Mouse (Mus musculus): Measurements from ENCODE around the gene Faim.

DNA sequence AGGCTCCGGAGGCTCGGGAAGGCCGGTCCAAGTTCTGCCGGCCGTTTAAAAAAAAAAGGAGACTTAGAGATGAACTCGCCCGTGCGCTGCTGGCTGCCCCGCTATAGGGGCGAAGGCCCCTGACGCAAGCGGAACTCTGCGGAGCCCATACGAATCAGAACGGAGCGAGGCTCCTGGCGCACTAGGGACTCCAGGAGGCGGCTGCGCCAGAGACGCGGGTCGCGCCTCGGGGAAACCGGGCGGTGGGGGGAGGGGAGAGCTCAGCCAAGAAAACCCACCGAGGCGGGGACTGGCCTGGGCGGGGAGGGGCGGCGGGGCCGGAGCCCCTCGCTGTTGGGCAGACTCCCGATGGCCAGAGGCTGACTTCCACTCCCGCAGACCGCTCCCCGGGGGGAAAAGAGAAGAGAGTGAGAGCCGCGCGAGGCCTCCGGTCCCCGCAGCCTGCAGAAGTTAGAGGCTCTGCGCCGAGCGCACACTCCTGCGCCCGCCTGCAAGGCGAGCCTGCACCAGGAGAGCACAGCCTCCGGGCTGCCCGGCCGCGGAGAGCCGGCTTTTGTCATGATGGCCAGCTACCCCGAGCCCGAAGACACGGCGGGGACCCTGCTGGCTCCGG lies 31.0 kb upstream of the Faim start, which contains the start of gene Foxl2:
- TF ChIP-seq POLR2A (IDR thresholded peaks at IDR 0.05; ENCODE audit: control insufficient read depth, extremely low read depth, insufficient read depth, low read length, poor library complexity) (no peak), CTCF (IDR thresholded peaks at IDR 0.05; ENCODE audit: borderline replicate concordance, control insufficient read depth, extremely low read depth, insufficient read depth, low read length, poor library complexity) (no peak)
